Mouse (Mus musculus) heart, embryonic 12.5 days (tissue): ENCODE measurements around the gene Tbc1d9b. TPM values are rescaled to one million over a fixed set of nuclear protein-coding genes. Genes with fewer than 3 reads are reported as not detected.

Experiments
- ATAC-seq: fragments of 200-750 bp; cut with Nextera tagmentation; 2 replicates; pipeline ENCODE4 v1.8.0; 2017; ENCODE audit warnings: moderate TSS enrichment, moderate library complexity; ENCODE audit not compliant: insufficient number of reproducible peaks, low FRiP score
- H3K27ac ChIP-seq: fragments of 300-500 bp; sonication (generic); 2 replicates; pipeline ENCODE4 v1.5.1; 2016; ENCODE audit warnings: mild to moderate bottlenecking, moderate library complexity; ENCODE audit not compliant: poor library complexity, severe bottlenecking
- H3K27me3 ChIP-seq: fragments of 300-500 bp; sonication (generic); replicated peaks from 2 replicates; pipeline ENCODE4 v1.6.1; 2016; ENCODE audit warnings: mild to moderate bottlenecking, moderate library complexity
- H3K36me3 ChIP-seq: fragments of 300-500 bp; sonication (generic); 2 replicates; pipeline ENCODE4 v1.6.1; 2016; ENCODE audit warnings: mild to moderate bottlenecking, moderate library complexity
- H3K4me1 ChIP-seq: fragments of 300-500 bp; sonication (generic); replicated peaks from 2 replicates; pipeline ENCODE4 v1.6.1; 2016; ENCODE audit warnings: mild to moderate bottlenecking
- H3K4me2 ChIP-seq: fragments of 300-500 bp; sonication (generic); 2 replicates; pipeline ENCODE4 v1.6.1; 2016; ENCODE audit warnings: mild to moderate bottlenecking, moderate library complexity
- H3K4me3 ChIP-seq: fragments of 300-500 bp; sonication (generic); 2 replicates; pipeline ENCODE4 v1.5.1; 2016; ENCODE audit warnings: mild to moderate bottlenecking
- H3K9ac ChIP-seq: fragments of 300-500 bp; sonication (generic); 2 replicates; pipeline ENCODE4 v1.6.1; 2016; ENCODE audit warnings: mild to moderate bottlenecking, moderate library complexity
- H3K9me3 ChIP-seq: fragments of 300-500 bp; sonication (generic); replicated peaks from 2 replicates; pipeline ENCODE4 v1.6.1; 2016; ENCODE audit warnings: mild to moderate bottlenecking, moderate library complexity
- WGBS: fragments of 180-500 bp; shearing (Covaris S2); methylation state at CpG from one replicate; pipeline ENCODE4 v1.1.7; 2016; 5-methylcytosine and 5-hydroxymethylcytosine counted together
- polyA plus RNA-seq: library from polyadenylated mRNA; unstranded; fragments of >200 nt; fragmentation: Nextera tagmentation; extraction: Ambion mirVana; gene quantifications from 2 replicates; pipeline ENCODE4 v1.2.1, GENCODE M21; 2016

The Tbc1d9b gene
- polyA plus RNA-seq: 35.5 and 35.9 TPM in 2 replicates

DNA sequence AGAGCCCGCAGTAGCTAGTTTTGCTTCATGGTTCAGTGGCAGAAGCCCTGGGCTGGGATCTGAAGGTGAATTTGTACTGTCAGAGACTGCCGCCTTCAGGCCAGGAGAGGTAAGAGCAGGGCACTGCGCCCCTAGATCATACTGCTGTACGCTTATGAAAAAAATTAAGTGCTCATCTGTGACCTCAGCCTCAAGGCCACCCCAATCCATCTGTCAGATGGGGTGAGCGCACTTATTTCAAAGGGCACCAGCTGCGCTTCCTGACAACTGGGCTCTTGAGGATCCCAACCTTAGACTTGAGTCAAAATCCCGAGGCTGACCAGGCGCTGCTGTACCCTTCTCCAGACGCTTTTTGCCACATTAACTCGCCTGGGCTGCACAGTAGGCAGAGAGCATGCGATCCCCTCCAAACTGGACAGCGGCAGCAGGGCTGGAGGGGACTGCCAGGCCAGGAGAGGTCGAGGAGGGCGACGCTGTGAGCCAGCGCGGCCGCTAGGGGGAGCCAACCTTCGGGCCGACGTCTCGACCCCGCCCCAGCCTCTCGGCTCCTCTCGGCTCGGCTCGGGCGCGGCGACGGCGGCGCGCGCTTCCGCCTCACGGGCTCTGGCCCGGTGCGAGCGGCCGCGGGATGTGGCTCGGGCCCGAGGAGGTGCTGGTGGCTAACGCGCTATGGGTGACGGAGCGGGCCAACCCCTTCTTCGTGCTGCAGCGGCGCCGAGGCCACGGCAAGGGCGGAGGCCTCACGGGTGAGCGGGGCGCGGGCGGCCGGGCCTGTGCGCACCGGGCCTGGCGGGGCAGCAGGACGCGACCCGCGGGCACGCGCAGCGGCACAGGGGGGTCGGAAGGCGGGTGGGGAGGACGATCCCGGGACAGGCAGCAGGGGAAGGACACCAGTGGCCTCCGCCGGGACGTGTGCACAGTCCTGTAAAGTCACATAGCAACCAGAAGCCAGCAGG is at the start of gene Tbc1d9b:
Tbc1d9b (plus strand) TSS at position 586 of the 956 bp plus-strand sequence.
- Histone ChIP-seq H3K4me3 (peak within 1 kb of the TSS; percentile 74), H3K9me3 (no peaks in the 10 kb centered on the region), H3K4me1 (peaks cover 21% of the 10 kb centered on the region), H3K27ac (peak within 1 kb of the TSS; percentile 76), H3K36me3 (peaks cover 8% of the 10 kb centered on the region), H3K4me2 (peak within 1 kb of the TSS; percentile 91), H3K27me3 (0 out of 2 replicates have a peak, but pooled peaks cover 2% of the 10 kb centered on the region), H3K9ac (peak within 1 kb of the TSS; percentile 94)
- ATAC-seq: peak; percentile 92
- under 1% methylated on average over 76 of the region's 77 CpGs for WGBS

DNA sequence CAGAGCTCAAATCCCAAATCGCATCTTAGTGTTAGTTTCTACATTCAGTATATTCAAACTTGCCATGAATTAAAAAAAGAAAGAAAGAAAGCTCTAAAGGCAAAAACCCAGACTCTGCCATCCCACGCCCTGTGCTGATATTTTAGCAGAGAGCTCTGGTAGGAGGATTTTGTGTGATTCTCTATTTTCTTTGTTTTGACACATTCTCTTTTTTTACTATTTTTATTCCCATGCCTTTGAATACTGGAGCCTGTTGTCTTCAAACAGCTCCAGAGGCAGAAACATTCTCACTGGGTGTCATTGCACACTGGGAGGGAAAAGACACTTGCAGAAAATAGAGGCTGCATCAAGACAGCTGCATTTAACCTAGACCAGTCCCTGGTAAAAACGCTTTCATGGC is 45.0 kb upstream of the Tbc1d9b start:
- H3K27me3 ChIP-seq: no peaks in the 10 kb centered on the region
- peaks cover 16% of the 10 kb centered on the region for H3K4me1 ChIP-seq
- H3K27ac ChIP-seq: no peak overlapping the region
- H3K36me3 ChIP-seq: peaks cover 16% of the 10 kb centered on the region
- no peak for ATAC-seq
- no peaks in the 10 kb centered on the region for H3K9me3 ChIP-seq
- H3K4me3 ChIP-seq: no peak overlapping the region
- no peak overlapping the region for H3K4me2 ChIP-seq
- H3K9ac ChIP-seq: no peak overlapping the region
- 83% methylated on average over 3 of the region's 3 CpGs for WGBS

- Histone ChIP-seq H3K4me2 (no peak overlapping the region), H3K27me3 (no peaks in the 10 kb centered on the region), H3K9me3 (no peaks in the 10 kb centered on the region), H3K4me1 (peaks cover 26% of the 10 kb centered on the region), H3K27ac (no peak overlapping the region), H3K9ac (no peak overlapping the region), H3K36me3 (peaks cover 16% of the 10 kb centered on the region), H3K4me3 (no peak overlapping the region)
- WGBS: 81% methylated on average over 1 of the region's 1 CpGs
- ATAC-seq: no peak
These were observed 41.4 kb upstream of the Tbc1d9b start for GRCm38 (mm10) chr11:50089840-50090239.

DNA sequence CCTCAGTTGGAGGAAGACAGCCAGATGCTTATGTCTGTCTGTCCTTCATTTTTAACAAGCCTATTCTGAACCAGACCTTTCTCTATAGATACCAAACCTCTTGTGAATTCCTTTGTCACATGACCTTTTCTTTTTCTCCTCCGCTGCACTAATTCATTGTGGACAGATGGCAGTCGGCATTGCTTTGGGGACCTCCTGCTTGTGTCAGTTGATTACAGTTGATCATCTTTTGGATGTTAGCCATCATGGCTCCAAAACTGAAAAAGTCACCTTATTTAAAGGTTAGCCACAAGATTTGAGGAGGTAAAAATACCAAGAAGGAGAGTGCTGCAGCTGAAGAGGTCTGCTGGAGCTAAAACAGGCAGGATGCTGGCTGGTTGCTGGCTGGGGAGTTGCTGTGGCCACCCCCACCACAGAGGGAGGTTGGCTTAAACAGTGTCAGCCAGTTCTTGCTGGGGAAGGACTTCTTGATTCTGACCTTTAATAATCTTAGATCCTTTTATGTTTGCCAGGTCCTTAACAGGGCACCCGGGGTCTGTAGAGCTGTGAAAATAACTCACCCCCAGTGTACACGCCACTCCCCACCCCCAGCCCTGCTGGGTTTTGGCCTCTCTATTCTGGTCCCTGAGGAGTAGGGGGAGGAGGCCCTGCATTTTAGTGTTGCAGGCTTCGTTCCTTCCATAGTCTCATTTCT is 40.1 kb upstream of the Tbc1d9b start:
- no peak overlapping the region for H3K9ac ChIP-seq
- no peak for ATAC-seq
- H3K9me3 ChIP-seq: no peaks in the 10 kb centered on the region
- H3K4me3 ChIP-seq: no peak overlapping the region
- H3K4me2 ChIP-seq: no peak overlapping the region
- no peak overlapping the region; the same call in 1 of the 2 replicates for H3K27ac ChIP-seq
- 50% methylated on average over 5 of the region's 5 CpGs for WGBS
- peaks cover 26% of the 10 kb centered on the region for H3K4me1 ChIP-seq
- H3K27me3 ChIP-seq: no peaks in the 10 kb centered on the region
- peaks cover 12% of the 10 kb centered on the region for H3K36me3 ChIP-seq

- Histone ChIP-seq H3K9ac (no peak overlapping the region), H3K4me1 (peaks cover 26% of the 10 kb centered on the region), H3K4me2 (no peak overlapping the region), H3K4me3 (no peak overlapping the region), H3K36me3 (peaks cover 12% of the 10 kb centered on the region), H3K27ac (no peak overlapping the region), H3K27me3 (no peaks in the 10 kb centered on the region), H3K9me3 (no peaks in the 10 kb centered on the region)
- ATAC-seq: no peak
These were observed 39.5 kb upstream of the Tbc1d9b start for GRCm38 (mm10) chr11:50091681-50092080.

DNA sequence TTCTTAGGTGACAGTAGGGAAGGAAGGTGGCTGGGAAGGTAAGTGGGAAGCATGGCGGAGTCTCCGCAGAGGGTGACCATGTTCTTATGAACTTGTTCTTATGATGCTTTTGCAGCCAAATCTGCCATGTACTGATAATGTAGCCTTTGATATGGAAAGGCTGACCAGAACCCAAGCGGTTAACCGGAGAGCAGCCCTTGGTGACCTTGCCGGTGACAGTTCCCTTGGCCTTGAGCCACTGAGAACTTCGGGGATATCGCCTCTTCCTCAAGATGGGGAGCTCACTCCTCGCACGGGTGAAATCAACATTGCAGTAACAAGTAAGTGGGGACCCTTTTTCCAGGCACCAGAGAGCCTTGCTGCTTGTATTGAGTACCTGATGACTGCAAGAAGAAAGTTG is 35.5 kb upstream of the Tbc1d9b start:
- Histone ChIP-seq H3K27me3 (no peaks in the 10 kb centered on the region), H3K4me2 (no peak overlapping the region), H3K9ac (no peak overlapping the region), H3K4me1 (peaks cover 23% of the 10 kb centered on the region), H3K4me3 (no peak overlapping the region), H3K27ac (no peak overlapping the region), H3K36me3 (0 out of 2 replicates have a peak, but pooled peaks cover 3% of the 10 kb centered on the region), H3K9me3 (no peaks in the 10 kb centered on the region)
- 75% methylated on average over 9 of the region's 9 CpGs for WGBS
- ATAC-seq: no peak

- no peak overlapping the region for H3K4me2 ChIP-seq
- H3K9me3 ChIP-seq: no peaks in the 10 kb centered on the region
- peaks cover 11% of the 10 kb centered on the region for H3K4me1 ChIP-seq
- no peak overlapping the region for H3K4me3 ChIP-seq
- H3K27me3 ChIP-seq: no peaks in the 10 kb centered on the region
- H3K27ac ChIP-seq: no peak overlapping the region
- 0 out of 2 replicates have a peak, but pooled peaks cover 3% of the 10 kb centered on the region for H3K36me3 ChIP-seq
- ATAC-seq: no peak
- H3K9ac ChIP-seq: no peak overlapping the region
- WGBS: 89% methylated on average over 6 of the region's 6 CpGs
These were observed 34.1 kb upstream of the Tbc1d9b start for GRCm38 (mm10) chr11:50097091-50097490.

- Histone ChIP-seq H3K4me2 (no peak overlapping the region), H3K9ac (no peak overlapping the region), H3K9me3 (no peaks in the 10 kb centered on the region), H3K4me1 (peaks cover 22% of the 10 kb centered on the region), H3K27ac (peak overlapping the region; percentile 28; the same call in 1 of the 2 replicates), H3K4me3 (no peak overlapping the region), H3K36me3 (0 out of 2 replicates have a peak, but pooled peaks cover 3% of the 10 kb centered on the region), H3K27me3 (no peaks in the 10 kb centered on the region)
- 65% methylated on average over 8 of the region's 8 CpGs for WGBS
- ATAC-seq: no peak
These were observed 32.2 kb upstream of the Tbc1d9b start for GRCm38 (mm10) chr11:50098961-50099481.

- 54% methylated on average over 2 of the region's 2 CpGs for WGBS
- no peaks in the 10 kb centered on the region for H3K27me3 ChIP-seq
- peaks cover 25% of the 10 kb centered on the region for H3K4me1 ChIP-seq
- H3K27ac ChIP-seq: peak overlapping the region; percentile 28; the same call in 1 of the 2 replicates
- H3K9ac ChIP-seq: no peak overlapping the region
- H3K9me3 ChIP-seq: no peaks in the 10 kb centered on the region
- no peak overlapping the region for H3K4me2 ChIP-seq
- 0 out of 2 replicates have a peak, but pooled peaks cover 4% of the 10 kb centered on the region for H3K36me3 ChIP-seq
- no peak overlapping the region for H3K4me3 ChIP-seq
- ATAC-seq: no peak
These were observed 31.5 kb upstream of the Tbc1d9b start for GRCm38 (mm10) chr11:50099692-50100091.

DNA sequence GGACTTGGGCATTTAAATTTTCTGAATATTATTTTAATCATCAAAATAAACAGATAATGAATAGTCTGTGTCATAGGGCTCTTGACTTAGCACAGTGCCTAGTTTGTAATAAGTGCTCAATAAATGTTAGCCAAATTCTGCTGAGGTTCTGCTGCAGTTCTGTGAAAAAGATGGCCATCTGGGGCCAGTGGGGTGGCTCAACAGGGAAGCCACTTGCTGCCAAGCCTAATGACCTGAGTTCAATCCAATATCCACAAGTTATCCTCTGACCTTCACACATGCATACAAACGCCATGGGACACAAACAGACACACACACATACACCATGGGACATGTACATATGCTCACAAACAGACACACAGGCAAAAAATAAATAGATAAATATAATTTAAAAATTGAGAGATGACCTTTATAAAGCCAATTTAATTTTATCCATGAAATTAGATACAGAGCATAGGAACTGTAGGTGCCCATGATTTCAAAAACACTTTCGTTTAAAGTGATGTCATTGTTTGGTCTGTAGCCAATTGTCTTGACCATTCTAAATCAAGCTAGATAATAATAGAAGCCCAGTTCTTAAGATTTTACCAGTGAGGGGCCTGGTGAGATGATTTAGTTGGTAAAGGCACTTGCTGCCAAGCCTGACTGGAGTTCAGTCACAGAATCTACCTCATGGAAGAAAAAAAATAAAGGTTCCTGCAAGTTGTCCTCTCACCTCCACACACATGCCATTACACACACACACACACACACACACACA is 30.5 kb upstream of the Tbc1d9b start:
- WGBS: 75% methylated on average over 2 of the region's 2 CpGs
- H3K4me1 ChIP-seq: peaks cover 25% of the 10 kb centered on the region
- no peak for ATAC-seq
- no peak overlapping the region for H3K4me2 ChIP-seq
- no peaks in the 10 kb centered on the region for H3K27me3 ChIP-seq
- H3K4me3 ChIP-seq: no peak overlapping the region
- H3K36me3 ChIP-seq: peaks cover 6% of the 10 kb centered on the region; the same call in 1 of the 2 replicates
- H3K9ac ChIP-seq: no peak overlapping the region
- no peak overlapping the region for H3K27ac ChIP-seq
- no peaks in the 10 kb centered on the region for H3K9me3 ChIP-seq
